Mouse (Mus musculus): ENCODE results near the gene Ppp5c.

The Ppp5c gene

DNA sequence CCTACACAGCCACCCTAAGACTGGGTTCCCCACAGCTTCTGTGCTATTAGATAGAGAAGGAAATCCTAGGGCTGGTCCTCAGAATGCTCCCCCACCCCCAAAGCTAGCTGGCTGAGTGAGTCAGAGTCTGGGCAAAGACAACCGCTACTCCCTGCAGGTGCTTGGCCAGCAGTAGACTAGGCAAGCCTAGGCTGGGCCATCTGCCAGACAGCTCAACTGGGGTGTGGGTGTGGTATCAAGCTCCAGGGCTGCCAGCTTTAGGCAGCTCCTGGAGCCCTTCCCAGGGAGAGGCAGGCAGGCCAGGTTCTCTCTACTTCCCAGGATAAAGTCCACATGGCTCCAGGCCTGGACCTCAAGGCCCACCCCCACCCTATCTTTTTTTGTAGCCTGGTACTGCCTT is 10.7 kb downstream of the Ppp5c start:
- DNase-seq (ENCODE audit: low spot score in 2 of 2): peak; percentile 66 to 91

GRCm38 (mm10) chr7:17015381-17015780 is 12.3 kb downstream of the Ppp5c start:
- DNase-seq (ENCODE audit: low spot score in 2 of 2): no peak

- DNase-seq (ENCODE audit: low spot score in 2 of 2): no peak
Measured at GRCm38 (mm10) chr7:17011909-17012590, 15.7 kb downstream of the Ppp5c start.

- no peak for DNase-seq (ENCODE audit: low spot score in 2 of 2)
Measured at GRCm38 (mm10) chr7:17010010-17010347, 17.7 kb downstream of the Ppp5c start.

- no peak for DNase-seq (ENCODE audit: low spot score in 2 of 2)
Measured at GRCm38 (mm10) chr7:17009326-17010009, 18.3 kb downstream of the Ppp5c start.

DNA sequence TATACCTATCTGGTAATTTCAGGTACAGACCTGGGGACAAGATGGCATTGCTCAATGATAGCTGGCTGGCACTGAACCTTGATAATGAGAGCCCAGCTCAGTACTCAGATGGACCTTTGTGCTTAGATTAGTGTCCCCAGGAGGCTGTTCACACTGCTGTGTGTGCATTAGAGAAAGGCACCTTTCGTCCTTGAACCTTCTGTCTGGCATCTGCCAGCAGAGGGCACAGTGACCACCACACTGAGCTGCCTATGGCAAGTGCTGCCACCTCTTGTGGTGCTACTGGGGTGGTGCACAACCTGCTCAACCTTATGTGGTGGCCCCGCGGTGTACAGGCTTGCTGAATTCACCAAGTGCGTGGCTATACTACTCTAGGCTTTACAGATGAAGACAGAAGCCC is 20.4 kb downstream of the Ppp5c start:
- DNase-seq (ENCODE audit: low spot score in 2 of 2): no peak

- no peak for DNase-seq (ENCODE audit: low spot score in 2 of 2)
Measured at GRCm38 (mm10) chr7:17004716-17005115, 23.0 kb downstream of the Ppp5c start.

GRCm38 (mm10) chr7:17003230-17003960 is 24.3 kb downstream of the Ppp5c start:
- DNase-seq (ENCODE audit: low spot score in 2 of 2): no peak

DNA sequence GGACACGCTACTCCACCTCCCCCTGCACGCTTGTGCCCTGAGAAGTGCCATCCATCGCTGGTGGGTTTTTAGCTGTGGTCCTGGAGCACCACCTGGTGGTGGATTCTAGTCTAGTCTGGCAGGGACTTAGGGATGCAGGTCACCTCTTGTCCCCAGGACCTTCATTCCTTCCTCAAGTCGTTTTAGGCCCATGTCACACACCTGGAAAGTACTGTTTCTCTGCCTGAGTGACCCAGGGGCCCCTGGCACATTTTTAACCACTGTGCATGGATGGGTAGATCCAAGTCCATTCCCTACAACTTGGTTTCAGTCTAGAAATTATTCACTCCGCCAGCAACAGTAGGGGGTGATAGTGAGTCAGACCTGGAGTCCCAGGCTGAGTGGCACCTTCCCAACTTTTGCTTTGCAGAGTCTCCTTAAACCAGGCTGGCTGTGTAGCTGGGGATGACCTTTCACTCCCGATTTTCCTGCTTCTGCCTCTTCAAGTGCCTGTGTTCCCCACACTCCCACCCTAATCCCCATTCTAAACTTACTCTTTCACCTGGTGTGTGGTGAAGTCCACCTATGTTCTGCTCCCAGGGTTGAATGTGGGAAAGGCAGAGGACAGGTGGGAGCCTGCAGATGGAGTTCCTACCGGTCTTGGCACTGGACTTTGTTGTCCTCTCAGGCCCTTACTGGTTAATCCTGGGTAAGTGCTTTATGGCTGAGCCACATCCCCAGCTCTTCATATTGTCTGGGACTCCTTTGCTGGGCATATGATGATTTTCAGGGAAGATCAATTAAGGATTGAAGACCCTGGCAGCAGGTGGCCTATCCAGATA is 25.1 kb downstream of the Ppp5c start:
- DNase-seq (ENCODE audit: low spot score in 2 of 2): peak; percentile 42 to 59

GRCm38 (mm10) chr7:16999650-17000049 is 28.1 kb downstream of the Ppp5c start:
- peak; percentile 77 to 97 for DNase-seq (ENCODE audit: low spot score in 2 of 2)

DNA sequence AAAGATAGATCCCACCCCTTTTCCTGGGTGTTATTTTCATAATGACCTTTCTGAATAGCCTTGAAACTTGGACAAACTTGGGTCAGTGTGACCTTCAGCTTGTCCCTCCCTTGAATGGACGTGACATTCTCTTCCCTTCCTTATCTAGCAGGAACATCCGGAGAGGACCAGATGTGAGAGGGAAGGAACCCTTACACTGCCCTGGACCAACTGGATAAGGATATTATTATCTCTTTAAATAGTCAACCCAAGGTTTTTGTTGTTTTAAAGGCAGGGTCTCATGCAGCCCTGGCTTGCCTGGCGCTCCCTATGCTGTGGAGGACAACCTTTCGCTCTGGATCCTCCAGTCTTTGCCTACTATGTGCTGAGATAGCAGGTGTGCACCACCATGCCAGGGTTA is 28.5 kb downstream of the Ppp5c start:
- DNase-seq (ENCODE audit: low spot score in 2 of 2): no peak

DNA sequence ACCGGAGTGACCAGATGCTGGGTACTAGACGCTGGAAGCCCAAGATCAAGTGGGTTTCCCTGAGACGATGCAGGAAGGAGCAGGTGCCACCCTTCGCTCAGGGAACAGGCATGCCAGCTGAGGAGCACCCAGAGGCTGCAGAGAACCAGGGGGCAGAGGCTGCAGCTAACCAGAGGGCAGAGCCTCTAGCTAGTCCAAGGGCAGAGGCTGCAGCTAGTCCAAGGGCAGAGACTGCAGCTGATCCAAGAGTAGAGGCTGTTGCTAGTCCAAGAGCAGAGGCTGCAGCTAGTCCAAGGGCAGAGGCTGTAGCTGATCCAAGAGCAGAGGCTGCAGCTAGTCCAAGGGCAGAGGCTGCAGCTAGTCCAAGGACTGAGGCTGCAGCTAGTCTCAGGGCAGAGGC is 32.4 kb downstream of the Ppp5c start:
- no peak for DNase-seq (ENCODE audit: low spot score in 2 of 2)

- DNase-seq (ENCODE audit: low spot score in 2 of 2): no peak
Measured at GRCm38 (mm10) chr7:16994400-16994799, 33.3 kb downstream of the Ppp5c start.

DNA sequence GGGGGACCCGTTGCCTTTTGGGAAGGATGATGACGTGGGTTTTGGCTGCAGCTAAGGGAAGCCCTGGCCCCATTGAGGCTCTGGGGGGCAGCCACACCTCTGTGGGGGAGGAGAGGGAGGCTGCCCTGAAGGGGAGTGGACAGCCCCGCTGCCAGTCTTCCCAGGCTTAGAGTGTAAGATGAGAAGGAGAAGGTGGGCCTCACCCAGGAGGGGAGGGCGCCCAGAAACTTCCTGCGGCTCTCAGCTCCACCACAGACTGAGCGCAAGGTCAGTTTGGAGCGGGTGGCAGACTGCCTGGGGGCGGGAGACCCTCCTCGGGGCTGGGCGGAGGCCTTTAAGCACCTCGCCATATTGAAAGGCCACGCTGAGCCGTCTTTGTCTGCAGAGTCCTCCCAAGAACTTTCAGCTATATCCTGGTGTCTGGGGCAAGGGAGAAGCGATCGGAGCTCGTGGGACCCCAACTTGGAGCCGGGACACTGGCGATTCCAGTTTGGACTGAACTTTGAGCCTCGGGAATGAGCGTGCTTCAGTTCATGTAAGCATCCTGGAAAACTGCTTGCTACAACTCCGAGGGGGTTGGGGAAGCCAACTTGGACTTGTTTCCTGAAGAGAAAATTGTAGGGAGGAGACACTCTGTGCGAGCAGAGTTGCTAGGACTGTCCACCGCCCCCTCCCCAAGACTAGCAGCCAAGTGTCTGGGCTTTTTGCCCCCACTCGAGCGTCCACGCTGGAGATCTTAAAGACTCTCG is 33.9 kb downstream of the Ppp5c start:
- DNase-seq (ENCODE audit: low spot score in 2 of 2): peak in 1 of 2 experiments; percentile 80

DNA sequence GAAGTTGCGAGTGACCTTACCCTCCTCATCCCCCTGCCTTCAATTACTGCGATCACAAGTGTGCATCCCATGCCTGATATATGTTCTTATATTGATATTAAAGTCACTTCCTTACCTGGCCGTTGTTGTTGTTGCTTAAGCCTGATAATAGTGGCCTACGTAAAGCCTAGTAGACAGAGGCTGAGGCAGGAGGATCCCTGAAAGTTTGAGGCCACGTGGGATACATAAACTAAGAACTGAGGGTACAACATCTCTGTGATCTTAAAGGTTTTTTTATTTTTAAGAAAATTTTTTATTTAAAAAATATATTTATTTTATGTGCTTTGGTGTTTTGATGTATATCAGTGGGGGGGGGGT is 35.3 kb downstream of the Ppp5c start, which contains the start of gene Ccdc8:
Ccdc8 (plus strand) TSS at position 258 of the 357 bp plus-strand sequence.
- DNase-seq (ENCODE audit: low spot score in 2 of 2): no peak

DNA sequence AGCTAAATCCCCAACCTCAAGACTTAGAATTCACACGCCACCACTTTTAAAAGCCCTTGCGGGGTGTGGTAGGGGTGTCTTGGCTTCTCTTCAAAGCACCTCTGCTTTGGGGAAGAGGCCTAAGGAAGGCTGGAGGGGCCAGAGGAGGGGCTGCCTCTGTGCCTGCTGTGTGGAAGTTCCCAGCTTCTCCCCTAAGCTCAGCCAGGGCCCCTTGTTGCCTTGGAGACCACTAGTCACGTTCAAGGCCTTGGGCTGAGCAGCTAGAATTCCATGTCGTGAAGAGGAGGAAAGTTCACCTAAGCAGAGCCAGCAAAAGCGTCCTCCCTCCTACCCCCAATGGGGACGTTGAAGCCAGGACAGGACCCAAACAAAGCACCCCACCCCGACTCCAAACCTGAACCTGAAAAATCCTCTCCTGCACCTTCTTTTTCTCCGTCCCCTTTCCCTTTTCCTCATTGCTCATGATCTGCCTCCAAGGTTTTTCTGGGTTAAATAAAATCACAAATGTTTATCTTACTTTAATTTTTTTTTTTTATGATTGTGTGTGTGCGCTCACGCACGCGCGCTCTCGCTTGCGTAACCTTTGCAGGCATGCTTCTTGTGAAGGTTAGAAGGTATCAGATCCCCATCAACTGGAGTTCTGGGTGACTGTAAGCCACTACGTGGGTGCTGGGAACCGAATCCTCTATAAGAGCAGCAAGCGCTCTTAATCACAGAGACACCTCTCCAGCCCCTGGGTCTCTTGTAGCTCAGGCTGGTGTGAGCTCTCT is 35.9 kb downstream of the Ppp5c start:
- no peak for DNase-seq (ENCODE audit: low spot score in 2 of 2)

GRCm38 (mm10) chr7:16990006-16990744 is 37.5 kb downstream of the Ppp5c start:
- DNase-seq (ENCODE audit: low spot score in 2 of 2): no peak

- DNase-seq (ENCODE audit: low spot score in 2 of 2): no peak
Measured at GRCm38 (mm10) chr7:16988405-16988804, 39.3 kb downstream of the Ppp5c start.

- DNase-seq (ENCODE audit: low spot score in 2 of 2): no peak
Measured at GRCm38 (mm10) chr7:16987541-16988149, 40.1 kb downstream of the Ppp5c start.

Measured in urinary bladder, adult 18-20 months (tissue).